Mouse (Mus musculus): ENCODE data around the gene Col7a1. TPM values are rescaled to one million over a fixed set of nuclear protein-coding genes. Genes with fewer than 3 reads are reported as not detected.
A peak's percentile ranks its signal among the peaks of the same experiment; 100 is the strongest.

The Col7a1 gene
- polyA plus RNA-seq, 2 experiments = 0.29 to 0.45 TPM

DNA sequence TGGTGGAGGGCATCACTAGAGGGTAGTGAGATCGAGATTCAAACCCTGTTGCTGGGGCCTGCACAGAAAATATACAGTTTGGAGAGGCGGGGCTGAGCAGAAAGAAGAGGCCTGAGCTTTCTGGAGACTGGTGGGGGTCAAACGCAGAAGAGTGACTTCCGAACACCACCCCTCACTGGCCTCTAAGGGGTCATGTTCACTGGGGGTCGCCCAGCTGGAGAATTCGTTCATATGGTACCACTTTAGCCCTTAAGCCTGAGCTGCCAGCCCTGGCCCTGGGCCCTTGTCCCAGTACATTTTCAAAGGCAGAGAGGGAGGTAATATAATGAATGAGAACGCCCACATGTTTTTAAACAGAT is 37.1 kb downstream of the Col7a1 start:
- ATAC-seq (ENCODE audit: insufficient read depth) = no peak
- H3K4me1 ChIP-seq (replicated peaks; ENCODE audit: control insufficient read depth in 2 of 2, insufficient read depth in 2 of 2, low read length in 1 of 2) = peaks cover 6 to 29% of the 10 kb centered on the region in 2 experiments
- WGBS (ENCODE audit: insufficient replicate concordance) = 72% methylated on average over 7 of the region's 7 CpGs
- DNase-seq (ENCODE audit: low read depth in 3 of 3, low spot score in 3 of 3) = no peak
- no peak for TF ChIP-seq CTCF (IDR thresholded peaks at IDR 0.05; ENCODE audit: low read depth)
- no peak for TF ChIP-seq EP300 (IDR thresholded peaks at IDR 0.05; ENCODE audit: low read depth)
- H3K4me2 ChIP-seq (ENCODE audit: low read depth) = no peak overlapping the region; the same call in 1 of the 2 replicates
- H3K9ac ChIP-seq (replicated peaks) = no peak overlapping the region
- no peaks in the 10 kb centered on the region for H3K27me3 ChIP-seq (ENCODE audit: control insufficient read depth, insufficient read depth, low read length)
- H3K27ac ChIP-seq = no peak overlapping the region
- no peak overlapping the region for H3K4me3 ChIP-seq (ENCODE audit: insufficient read depth in 1 of 2, low read depth in 2 of 2, low read length in 2 of 2)
- H3K9me3 ChIP-seq (ENCODE audit: control insufficient read depth, low read length) = no peaks in the 10 kb centered on the region
- no peaks in the 10 kb centered on the region for H3K36me3 ChIP-seq (replicated peaks; ENCODE audit: control insufficient read depth, insufficient read depth, low read depth)

DNA sequence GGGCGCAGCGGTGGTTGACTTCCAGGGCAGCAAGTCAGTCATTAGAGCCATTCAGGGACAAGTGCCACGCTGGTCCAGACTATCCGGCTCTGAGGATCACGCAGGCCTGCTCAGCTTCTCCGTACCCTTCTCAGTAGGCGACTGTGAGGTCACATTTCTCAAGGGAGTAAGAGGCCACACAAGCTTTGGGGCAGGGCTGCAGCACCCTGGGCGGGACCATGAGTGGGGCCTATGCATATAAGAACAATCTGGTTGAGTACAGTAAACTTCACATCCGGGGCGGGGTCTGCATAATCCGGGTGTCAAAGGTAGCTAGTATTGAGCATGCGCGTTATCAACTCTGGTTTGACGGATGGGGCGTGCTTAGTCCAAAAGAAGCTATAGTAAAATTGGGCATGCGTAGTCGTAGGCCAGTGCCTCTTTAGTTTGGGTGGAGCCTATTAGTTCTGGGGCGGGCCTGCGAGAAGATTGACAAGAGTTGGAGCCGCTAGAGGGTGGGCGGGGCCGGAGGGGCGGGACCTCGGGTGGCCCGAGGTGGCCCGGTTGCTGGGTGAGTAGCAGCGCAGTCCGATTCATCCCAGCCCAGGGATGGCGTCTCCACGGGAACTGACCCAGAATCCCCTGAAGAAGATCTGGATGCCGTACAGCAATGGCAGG is 38.2 kb downstream of the Col7a1 start, which contains the start of gene Pfkfb4:
Gene Pfkfb4 (plus strand): TSS at position 351 of the 657 bp plus-strand sequence.
- 0 out of 2 replicates have a peak, but pooled peaks have one; percentile 11 for TF ChIP-seq EP300 (IDR thresholded peaks at IDR 0.05; ENCODE audit: low read depth)
- no peak for TF ChIP-seq CTCF (IDR thresholded peaks at IDR 0.05; ENCODE audit: low read depth)
- Histone ChIP-seq H3K4me3 (ENCODE audit: insufficient read depth in 1 of 2, low read depth in 2 of 2, low read length in 2 of 2) (peak within 1 kb of the TSS; percentile 51 to 68), H3K9ac (replicated peaks) (peak within 1 kb of the TSS; percentile 64), H3K4me2 (ENCODE audit: low read depth) (peak within 1 kb of the TSS; percentile 70), H3K9me3 (ENCODE audit: control insufficient read depth, low read length) (no peaks in the 10 kb centered on the region), H3K27me3 (ENCODE audit: control insufficient read depth, insufficient read depth, low read length) (no peaks in the 10 kb centered on the region), H3K4me1 (replicated peaks; ENCODE audit: control insufficient read depth in 2 of 2, insufficient read depth in 2 of 2, low read length in 1 of 2) (peaks cover 6 to 37% of the 10 kb centered on the region in 2 experiments), H3K27ac (peak within 1 kb of the TSS; percentile 75), H3K36me3 (replicated peaks; ENCODE audit: control insufficient read depth, insufficient read depth, low read depth) (no peaks in the 10 kb centered on the region)
- WGBS (ENCODE audit: insufficient replicate concordance) = 3% methylated on average over 31 of the region's 31 CpGs
- peak; percentile 97 to 98 (median 98) for DNase-seq (ENCODE audit: low read depth in 3 of 3, low spot score in 3 of 3)
- peak; percentile 96 for ATAC-seq (ENCODE audit: insufficient read depth)

DNA sequence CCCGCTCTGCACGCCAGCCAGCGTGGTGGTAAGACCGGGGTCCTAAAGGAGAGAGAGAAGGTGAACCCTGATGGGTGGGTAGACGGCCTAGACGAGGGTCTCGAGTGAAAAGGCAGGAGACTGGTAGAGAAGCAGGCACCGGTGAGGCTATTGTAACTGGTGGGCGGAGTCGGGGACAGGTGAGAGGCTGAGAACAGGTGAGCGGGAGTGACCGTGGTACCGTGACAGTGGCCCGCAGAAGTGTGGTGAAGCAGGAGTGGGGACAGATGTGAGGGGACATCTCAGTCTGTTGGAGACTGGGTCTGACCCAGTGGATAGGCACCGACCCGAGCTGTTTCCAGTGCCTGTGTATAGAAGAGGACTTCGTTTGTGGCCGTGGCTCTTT is 38.7 kb downstream of the Col7a1 start:
- no peaks in the 10 kb centered on the region for H3K9me3 ChIP-seq (ENCODE audit: control insufficient read depth, low read length)
- WGBS (ENCODE audit: insufficient replicate concordance) = 18% methylated on average over 18 of the region's 18 CpGs
- peak overlapping the region; percentile 51 to 68 for H3K4me3 ChIP-seq (ENCODE audit: insufficient read depth in 1 of 2, low read depth in 2 of 2, low read length in 2 of 2)
- no peaks in the 10 kb centered on the region for H3K36me3 ChIP-seq (replicated peaks; ENCODE audit: control insufficient read depth, insufficient read depth, low read depth)
- TF ChIP-seq EP300 (IDR thresholded peaks at IDR 0.05; ENCODE audit: low read depth) = no peak
- no peak for TF ChIP-seq CTCF (IDR thresholded peaks at IDR 0.05; ENCODE audit: low read depth)
- DNase-seq (ENCODE audit: low read depth in 3 of 3, low spot score in 3 of 3) = no peak
- no peaks in the 10 kb centered on the region for H3K27me3 ChIP-seq (ENCODE audit: control insufficient read depth, insufficient read depth, low read length)
- H3K9ac ChIP-seq (replicated peaks) = no peak overlapping the region
- peak overlapping the region; percentile 70 for H3K4me2 ChIP-seq (ENCODE audit: low read depth)
- ATAC-seq (ENCODE audit: insufficient read depth) = no peak; the same call in 1 of the 2 replicates
- peaks cover 6 to 37% of the 10 kb centered on the region in 2 experiments for H3K4me1 ChIP-seq (replicated peaks; ENCODE audit: control insufficient read depth in 2 of 2, insufficient read depth in 2 of 2, low read length in 1 of 2)
- H3K27ac ChIP-seq = no peak overlapping the region

DNA sequence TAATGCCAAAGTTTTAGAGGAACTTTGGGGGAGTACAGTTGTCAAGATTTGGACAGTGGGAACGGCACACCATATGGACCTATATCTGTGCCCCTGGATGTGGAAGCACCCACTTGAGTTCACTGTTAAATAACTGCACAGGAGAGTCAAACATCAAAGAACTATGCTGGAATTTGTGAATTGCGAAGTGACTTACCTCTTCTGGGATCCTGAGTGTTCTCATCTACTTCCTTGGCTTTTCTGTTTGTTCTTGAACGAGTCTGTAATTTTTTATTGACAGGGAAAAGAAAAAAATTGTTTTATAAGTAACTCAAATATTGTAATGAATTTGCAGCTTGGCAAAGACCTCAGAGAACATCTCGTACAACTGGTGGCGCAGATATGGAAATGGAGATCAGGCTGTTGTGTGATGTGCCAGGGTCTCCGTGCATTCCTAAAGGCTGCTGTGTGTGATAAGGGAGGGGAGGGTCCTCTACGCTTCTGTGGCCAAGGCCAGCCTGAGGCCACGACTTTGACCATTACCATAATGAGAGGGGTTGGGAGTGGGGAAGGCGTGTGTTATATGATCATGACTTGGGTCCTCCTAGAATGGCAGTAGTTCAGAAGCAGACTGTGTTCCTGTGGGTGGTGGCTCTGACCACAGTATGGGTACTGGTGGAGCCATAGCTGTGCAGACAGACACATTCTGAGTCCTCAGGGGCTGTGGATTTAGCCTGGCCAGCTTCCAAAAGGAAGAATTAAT is 39.4 kb downstream of the Col7a1 start:
- Histone ChIP-seq H3K27me3 (ENCODE audit: control insufficient read depth, insufficient read depth, low read length) (no peaks in the 10 kb centered on the region), H3K4me2 (ENCODE audit: low read depth) (peak overlapping the region; percentile 70), H3K36me3 (replicated peaks; ENCODE audit: control insufficient read depth, insufficient read depth, low read depth) (no peaks in the 10 kb centered on the region), H3K27ac (no peak overlapping the region), H3K4me3 (ENCODE audit: insufficient read depth in 1 of 2, low read depth in 2 of 2, low read length in 2 of 2) (peak overlapping the region in 1 of 2 experiments; percentile 51; a peak in 2 of 4 replicates), H3K9ac (replicated peaks) (no peak overlapping the region), H3K4me1 (replicated peaks; ENCODE audit: control insufficient read depth in 2 of 2, insufficient read depth in 2 of 2, low read length in 1 of 2) (peaks cover 6 to 36% of the 10 kb centered on the region in 2 experiments), H3K9me3 (ENCODE audit: control insufficient read depth, low read length) (no peaks in the 10 kb centered on the region)
- TF ChIP-seq EP300 (IDR thresholded peaks at IDR 0.05; ENCODE audit: low read depth) (no peak), CTCF (IDR thresholded peaks at IDR 0.05; ENCODE audit: low read depth) (no peak)
- ATAC-seq (ENCODE audit: insufficient read depth) (no peak), DNase-seq (ENCODE audit: low read depth in 3 of 3, low spot score in 3 of 3) (no peak)
- WGBS (ENCODE audit: insufficient replicate concordance) = 43% methylated on average over 9 of the region's 9 CpGs

DNA sequence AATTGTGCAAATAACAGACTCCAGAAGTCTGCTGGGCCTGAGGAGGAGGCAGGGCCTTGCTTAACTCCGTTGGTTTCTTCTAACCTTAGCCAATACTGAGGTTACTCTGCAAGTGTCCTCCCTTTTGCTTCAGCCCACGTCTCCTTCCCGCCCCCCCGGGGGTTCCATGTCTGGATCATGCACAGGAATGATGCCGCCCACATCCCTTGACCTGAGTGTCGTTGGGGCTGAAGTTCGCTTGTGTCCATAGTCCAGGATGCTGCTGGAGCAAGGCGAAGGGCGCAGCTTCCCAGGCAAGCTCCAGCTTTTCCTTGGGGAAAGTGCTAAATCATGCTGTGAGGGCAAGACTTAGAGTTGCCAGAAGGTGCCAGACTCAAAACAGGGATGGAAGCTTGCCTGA is 43.0 kb downstream of the Col7a1 start:
- H3K27ac ChIP-seq = no peak overlapping the region
- 59% methylated on average over 9 of the region's 9 CpGs for WGBS (ENCODE audit: insufficient replicate concordance)
- no peak for ATAC-seq (ENCODE audit: insufficient read depth)

More for the DNA sequence above, 43.0 kb downstream of the Col7a1 start:
- Histone ChIP-seq H3K4me3 (ENCODE audit: insufficient read depth in 1 of 2, low read depth in 2 of 2, low read length in 2 of 2) (no peak overlapping the region), H3K4me1 (replicated peaks; ENCODE audit: control insufficient read depth in 2 of 2, insufficient read depth in 2 of 2, low read length in 1 of 2) (peaks cover 0 to 22% of the 10 kb centered on the region in 2 experiments), H3K36me3 (replicated peaks; ENCODE audit: control insufficient read depth, insufficient read depth, low read depth) (no peaks in the 10 kb centered on the region), H3K4me2 (ENCODE audit: low read depth) (no peak overlapping the region), H3K9me3 (ENCODE audit: control insufficient read depth, low read length) (no peaks in the 10 kb centered on the region), H3K27me3 (ENCODE audit: control insufficient read depth, insufficient read depth, low read length) (no peaks in the 10 kb centered on the region), H3K9ac (replicated peaks) (no peak overlapping the region)
- no peak for TF ChIP-seq EP300 (IDR thresholded peaks at IDR 0.05; ENCODE audit: low read depth)
- TF ChIP-seq CTCF (IDR thresholded peaks at IDR 0.05; ENCODE audit: low read depth) = no peak
- no peak for DNase-seq (ENCODE audit: low read depth in 3 of 3, low spot score in 3 of 3)
